Mouse (Mus musculus): ENCODE data around the gene Pik3r3.

- TF ChIP-seq CTCF (IDR thresholded peaks at IDR 0.05; ENCODE audit: insufficient read depth, low read length) = no peak
- TF ChIP-seq POLR2A (IDR thresholded peaks at IDR 0.05; ENCODE audit: borderline replicate concordance, extremely low read depth, low read depth, low read length) = no peak
These were observed 48.3 kb upstream of the Pik3r3 start, which contains the start of the genes 1700042G07Rik and Gm49337 for GRCm38 (mm10) chr4:116173072-116173471.
